Mouse (Mus musculus) midbrain, embryonic 13.5 days (tissue): ENCODE measurements at regions not wholly inside any gene's neighbourhood (a gene's known extent, or its start where the extent isn't known, plus 50 kb on each side); places are given as distances from the start of the nearest gene placed in this dataset.

Experiments used
- ATAC-seq: fragments of 200-750 bp; cut with Nextera tagmentation; 2 replicates; pipeline ENCODE4 v1.8.0; 2017; ENCODE audit warnings: mild to moderate bottlenecking, moderate TSS enrichment, moderate library complexity
- H3K27ac ChIP-seq: fragments of 300-500 bp; sonication (generic); 2 replicates; pipeline ENCODE4 v1.5.1; 2015; ENCODE audit warnings: inconsistent platforms, mild to moderate bottlenecking, moderate library complexity
- H3K27me3 ChIP-seq: fragments of 300-500 bp; sonication (generic); 2 replicates; pipeline ENCODE4 v1.6.1; 2015; ENCODE audit warnings: mild to moderate bottlenecking, inconsistent platforms
- H3K36me3 ChIP-seq: fragments of 300-500 bp; sonication (generic); 2 replicates; pipeline ENCODE4 v1.6.1; 2015; ENCODE audit warnings: mild to moderate bottlenecking, inconsistent platforms
- H3K4me1 ChIP-seq: fragments of 300-500 bp; sonication (generic); replicated peaks from 2 replicates; pipeline ENCODE4 v1.6.1; 2015; ENCODE audit warnings: inconsistent platforms
- H3K4me2 ChIP-seq: fragments of 300-500 bp; sonication (generic); replicated peaks from 2 replicates; pipeline ENCODE4 v1.6.1; 2015; ENCODE audit warnings: moderate library complexity, mild to moderate bottlenecking, inconsistent platforms
- H3K4me3 ChIP-seq: fragments of 300-500 bp; sonication (generic); replicated peaks from 2 replicates; pipeline ENCODE4 v1.5.1; 2015; ENCODE audit warnings: mild to moderate bottlenecking, inconsistent platforms
- H3K9ac ChIP-seq: fragments of 300-500 bp; sonication (generic); replicated peaks from 2 replicates; pipeline ENCODE4 v1.6.1; 2015; ENCODE audit warnings: mild to moderate bottlenecking, inconsistent platforms
- H3K9me3 ChIP-seq: fragments of 300-500 bp; sonication (generic); 2 replicates; pipeline ENCODE4 v1.6.1; 2016; ENCODE audit warnings: mild to moderate bottlenecking, inconsistent platforms
- WGBS: fragments of 180-500 bp; shearing (Covaris S2); methylation state at CpG from one replicate; pipeline ENCODE4 v1.1.7; 2015; 5-methylcytosine and 5-hydroxymethylcytosine counted together

- no peaks in the 10 kb centered on the region for H3K27me3 ChIP-seq
- H3K36me3 ChIP-seq, result no peaks in the 10 kb centered on the region
- 78% methylated on average over 9 of the region's 9 CpGs for WGBS
- H3K4me2 ChIP-seq, result no peak overlapping the region
- H3K27ac ChIP-seq, result no peak overlapping the region
- H3K9me3 ChIP-seq, result no peaks in the 10 kb centered on the region
- H3K9ac ChIP-seq, result no peak overlapping the region
- H3K4me3 ChIP-seq, result no peak overlapping the region
- H3K4me1 ChIP-seq, result no peaks in the 10 kb centered on the region
- no peak for ATAC-seq
Measured at GRCm38 (mm10) chr8:80168688-80169087, 110.9 kb upstream of the Hhip start.

DNA sequence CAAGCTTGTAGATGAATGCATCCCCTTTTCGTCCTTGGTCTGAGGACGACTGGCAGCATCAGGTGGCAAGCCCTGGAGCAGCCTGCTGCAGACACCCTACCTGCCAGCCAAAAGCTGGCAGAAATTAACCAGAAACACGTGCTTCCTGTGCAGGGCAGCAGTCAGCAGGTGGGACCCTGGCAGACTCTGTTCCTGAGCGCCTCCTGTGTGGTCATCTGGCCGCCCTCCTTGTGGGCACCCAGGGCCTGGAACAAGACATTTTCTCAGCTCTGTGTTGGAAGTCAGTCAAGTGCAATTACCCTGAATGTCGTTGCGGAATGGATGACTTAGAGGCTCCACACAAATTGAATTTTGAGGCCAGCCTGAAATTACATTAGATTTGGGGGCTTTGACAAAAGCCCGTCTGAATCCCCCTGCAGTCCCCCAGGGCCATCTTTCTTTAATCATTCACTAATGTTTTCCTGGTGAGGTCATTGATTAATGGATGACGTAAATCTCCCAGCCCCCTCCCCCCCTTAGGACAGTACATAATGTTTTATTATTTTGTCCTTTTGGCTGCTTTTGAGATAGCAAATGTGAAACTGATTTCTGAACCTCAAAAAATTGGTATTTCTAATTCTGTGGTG, 91.8 kb upstream of the Hhip start:
- Histone ChIP-seq H3K4me1 (no peaks in the 10 kb centered on the region), H3K4me2 (no peak overlapping the region), H3K9ac (no peak overlapping the region), H3K36me3 (no peaks in the 10 kb centered on the region), H3K4me3 (no peak overlapping the region), H3K9me3 (no peaks in the 10 kb centered on the region), H3K27me3 (no peaks in the 10 kb centered on the region), H3K27ac (no peak overlapping the region)
- WGBS, result 74% methylated on average over 9 of the region's 9 CpGs
- no peak for ATAC-seq

- WGBS, result 92% methylated on average over 3 of the region's 3 CpGs
- Histone ChIP-seq H3K4me2 (no peak overlapping the region), H3K4me3 (no peak overlapping the region), H3K4me1 (no peaks in the 10 kb centered on the region), H3K27ac (no peak overlapping the region), H3K9ac (no peak overlapping the region), H3K9me3 (no peaks in the 10 kb centered on the region), H3K36me3 (no peaks in the 10 kb centered on the region), H3K27me3 (no peaks in the 10 kb centered on the region)
- ATAC-seq, result no peak
Measured at GRCm38 (mm10) chr8:80147929-80148328, 90.1 kb upstream of the Hhip start.

DNA sequence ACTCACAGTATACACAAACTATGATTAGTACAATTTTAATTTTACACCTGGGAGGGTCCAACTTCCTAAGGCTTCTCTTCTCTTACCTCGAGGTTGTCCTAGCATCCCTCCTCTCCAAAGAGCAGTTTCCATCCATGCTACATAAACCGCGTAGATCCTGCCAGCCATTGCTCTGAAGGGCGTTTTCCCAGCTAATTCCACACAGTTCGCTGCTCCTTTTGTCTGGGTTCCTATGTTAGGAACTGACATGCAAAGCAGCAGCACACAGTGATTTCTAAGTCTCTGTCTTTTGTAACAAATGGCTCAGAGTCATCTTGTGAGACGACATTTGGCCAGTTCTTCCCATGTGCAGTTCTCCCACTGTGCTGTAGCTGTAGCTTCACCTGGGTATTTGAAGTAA, 80.7 kb upstream of the Hhip start:
- no peaks in the 10 kb centered on the region for H3K4me1 ChIP-seq
- no peak for ATAC-seq
- no peak overlapping the region for H3K9ac ChIP-seq
- H3K9me3 ChIP-seq, result no peaks in the 10 kb centered on the region
- H3K36me3 ChIP-seq, result no peaks in the 10 kb centered on the region
- no peak overlapping the region for H3K27ac ChIP-seq
- H3K4me2 ChIP-seq, result no peak overlapping the region
- no peak overlapping the region for H3K4me3 ChIP-seq
- H3K27me3 ChIP-seq, result no peaks in the 10 kb centered on the region
- WGBS, result 52% methylated on average over 6 of the region's 6 CpGs

GRCm38 (mm10) chr8:80120378-80120965, 62.7 kb upstream of the Hhip start:
- Histone ChIP-seq H3K4me3 (no peak overlapping the region), H3K27me3 (no peaks in the 10 kb centered on the region), H3K36me3 (no peaks in the 10 kb centered on the region), H3K9me3 (no peaks in the 10 kb centered on the region), H3K9ac (no peak overlapping the region), H3K4me1 (no peaks in the 10 kb centered on the region), H3K4me2 (no peak overlapping the region), H3K27ac (no peak overlapping the region)
- no peak for ATAC-seq
- WGBS, result 86% methylated on average over 3 of the region's 3 CpGs

DNA sequence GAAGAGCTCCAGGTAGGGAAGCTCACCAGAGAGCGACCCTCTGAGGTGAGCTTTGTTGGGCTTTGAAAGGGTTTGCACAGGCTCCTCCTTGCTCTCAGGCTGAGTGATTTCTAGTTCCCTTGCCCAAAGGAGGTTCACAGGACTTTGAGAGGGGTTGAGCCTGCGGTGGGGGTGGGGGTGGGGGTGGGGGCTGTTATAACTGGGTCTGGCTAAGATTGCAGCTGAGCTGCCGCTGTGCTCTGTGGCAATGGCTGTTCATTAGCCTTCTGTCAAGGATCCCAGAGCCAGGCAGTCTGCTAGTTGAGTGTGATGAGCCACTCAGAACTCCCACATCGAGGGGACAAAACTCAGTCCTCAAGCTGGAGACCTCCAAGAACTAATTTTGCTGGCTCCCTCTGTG, 59.5 kb upstream of the Hhip start:
- Histone ChIP-seq H3K36me3 (no peaks in the 10 kb centered on the region), H3K4me3 (no peak overlapping the region), H3K4me2 (no peak overlapping the region), H3K27me3 (no peaks in the 10 kb centered on the region), H3K4me1 (no peaks in the 10 kb centered on the region), H3K9me3 (no peaks in the 10 kb centered on the region), H3K27ac (no peak overlapping the region), H3K9ac (no peak overlapping the region)
- ATAC-seq, result no peak
- 50% methylated on average over 4 of the region's 4 CpGs for WGBS
